Mouse (Mus musculus) kidney, adult 2 months (tissue): ENCODE results near the gene Zc2hc1c.

Experiments
- CTCF ChIP-seq: fragments of 200-500 bp; conservative IDR thresholded peaks from 2 replicates; pipeline ENCODE4 v1.5.1; 2011; ENCODE audit warnings: low read depth, mild to moderate bottlenecking, control low read depth, low read length, moderate library complexity, mixed read lengths; ENCODE audit not compliant: insufficient read depth, insufficient read length
- POLR2A ChIP-seq: fragments of 200-500 bp; IDR thresholded peaks from one replicate; pipeline ENCODE4 v1.6.1; 2011; ENCODE audit warnings: low read depth, low read length, control low read depth

DNA sequence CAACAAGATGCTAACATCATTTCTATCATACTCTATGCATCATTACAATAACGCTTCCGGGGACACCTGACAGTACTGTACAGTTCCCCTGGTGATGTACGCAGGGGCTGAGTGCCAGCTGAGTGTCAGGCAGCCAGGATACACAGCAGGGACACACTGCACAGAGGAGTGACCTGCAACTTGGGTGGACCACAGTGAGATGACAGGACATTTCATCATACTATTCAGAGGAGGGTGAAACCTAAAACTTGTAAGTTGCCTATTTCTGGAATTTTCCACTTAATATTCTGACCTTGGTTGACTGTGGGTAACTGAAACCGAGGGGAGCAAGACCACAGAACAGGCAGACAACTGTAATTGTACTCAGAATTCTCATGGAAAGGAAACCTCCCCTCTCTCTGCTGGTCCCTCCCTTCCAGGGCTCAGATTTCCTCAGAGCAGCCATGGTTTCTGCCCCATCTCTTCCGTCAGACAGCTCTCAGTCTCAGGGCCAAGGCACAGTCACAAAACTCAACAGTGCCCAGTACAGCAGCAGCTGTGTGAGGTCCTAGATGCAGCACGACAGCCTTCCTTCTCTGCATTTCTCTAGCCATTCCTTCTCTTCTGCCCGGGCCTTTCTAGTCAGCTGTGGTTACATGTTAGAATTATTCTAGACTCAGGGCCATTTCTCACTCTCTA lies 32.2 kb upstream of the Zc2hc1c start:
- TF ChIP-seq POLR2A (no peak), CTCF (no peak)
